Comparison of ENCODE assay signal across 8 mouse cellular contexts in the genomic region with DNA sequence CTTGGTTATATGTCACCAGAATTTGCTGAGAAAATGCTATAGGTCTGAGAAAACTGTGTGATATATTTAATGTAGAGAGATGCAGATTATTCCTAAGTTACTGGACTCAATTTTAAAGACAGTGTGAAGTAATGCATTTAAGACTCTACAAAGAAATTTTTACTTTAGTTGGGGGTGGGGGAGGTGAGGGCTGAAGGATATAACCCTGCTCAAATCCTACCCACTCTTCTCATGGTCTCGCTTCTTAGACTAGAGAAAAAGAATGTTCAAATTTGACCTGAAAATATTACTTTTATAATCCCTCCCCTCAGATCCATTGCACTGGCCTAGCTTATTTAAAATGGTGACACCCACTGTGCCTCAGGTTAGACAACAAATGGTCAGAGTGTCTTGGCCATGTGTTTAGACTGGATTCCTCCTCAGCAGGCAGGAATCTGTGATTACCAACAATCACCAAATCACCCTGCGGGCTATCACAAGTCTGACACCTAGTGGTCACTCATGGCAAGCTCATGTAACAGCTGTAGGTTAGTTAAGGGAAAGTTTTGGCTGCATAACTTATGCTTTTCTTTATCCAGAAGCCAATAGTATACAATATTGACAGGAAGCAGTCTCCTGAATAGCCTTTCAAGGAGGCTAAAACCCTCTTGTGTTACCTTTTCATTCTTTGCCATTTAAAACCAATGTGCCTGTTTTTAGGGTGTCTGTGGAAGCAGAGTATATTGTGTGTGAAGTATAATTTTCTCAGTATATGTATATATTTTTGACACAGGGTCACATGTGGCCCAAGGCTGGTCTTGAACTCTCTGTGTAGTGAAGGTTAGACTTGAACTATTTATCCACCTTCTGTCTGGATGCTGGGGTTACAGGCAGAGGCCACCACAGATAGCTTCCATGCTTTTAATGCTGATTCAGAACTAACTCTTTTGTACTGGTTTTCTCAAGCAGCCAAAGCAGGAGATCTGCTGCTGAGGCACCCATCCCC.
DNase-seq lines count a peak whose midpoint lies in the region; ATAC-seq lines count a peak whose summit lies in the region.

No protein-coding gene starts in this region.

- H3K4me3 ChIP-seq in kidney, embryonic 14.5 days (ENCODE audit: low read length), result no peak overlapping the region
- no peak overlapping the region for H3K4me3 ChIP-seq in limb, embryonic 13.5 days

- H3K27ac ChIP-seq in kidney, embryonic 14.5 days (ENCODE audit: low read depth, low read length), result no peak overlapping the region
- no peak overlapping the region for H3K27ac ChIP-seq in limb, embryonic 13.5 days

- H3K4me1 ChIP-seq in kidney, embryonic 14.5 days (ENCODE audit: control insufficient read depth, insufficient read depth, low read length), result no peaks in the 10 kb centered on the region
- H3K4me1 ChIP-seq in limb, embryonic 13.5 days, result peaks cover 8% of the 10 kb centered on the region; the same call in 1 of the 2 replicates

- no peak overlapping the region for H3K4me2 ChIP-seq in kidney, embryonic 14.5 days (replicated peaks; ENCODE audit: low read depth, low read length)
- no peak overlapping the region for H3K4me2 ChIP-seq in limb, embryonic 13.5 days (replicated peaks)

- no peaks in the 10 kb centered on the region for H3K9me3 ChIP-seq in kidney, embryonic 14.5 days (ENCODE audit: control insufficient read depth, low read length)
- H3K9me3 ChIP-seq in limb, embryonic 13.5 days, result no peaks in the 10 kb centered on the region

- ATAC-seq in common myeloid progenitor, adult 5-6 weeks (replicated peaks; ENCODE audit: low read depth, poor library complexity, severe bottlenecking), result peak; percentile 92
- peak; percentile 68 for ATAC-seq in kidney, embryonic 14.5 days (ENCODE audit: low FRiP score, low TSS enrichment)
- ATAC-seq in limb, embryonic 13.5 days (ENCODE audit: low FRiP score, low read depth), result peak; percentile 57; the same call in 1 of the 2 replicates

- no peaks in the 10 kb centered on the region for H3K27me3 ChIP-seq in kidney, embryonic 14.5 days (ENCODE audit: control insufficient read depth, insufficient read depth, low read length)
- H3K27me3 ChIP-seq in limb, embryonic 13.5 days, result no peaks in the 10 kb centered on the region

- no peaks in the 10 kb centered on the region for H3K36me3 ChIP-seq in kidney, embryonic 14.5 days (ENCODE audit: control insufficient read depth, insufficient read depth, low read length)
- no peaks in the 10 kb centered on the region for H3K36me3 ChIP-seq in limb, embryonic 13.5 days

- peak; percentile 54 for DNase-seq in CD4-positive helper T cell, adult 2 months (ENCODE audit: low read depth, low spot score)
- peak; percentile 82 for DNase-seq in ZHBTc4 (ENCODE audit: low read depth, low spot score)
- DNase-seq in gastrocnemius, postnatal 14 days, result peak; percentile 33
- peak; percentile 26 to 41 for DNase-seq in natural killer cell, adult 2 months (ENCODE audit: low spot score in 2 of 2)
- peak; percentile 29 for DNase-seq in testis, postnatal 14 days (ENCODE audit: low spot score)

- intact Hi-C loops in gastrocnemius, postnatal 14 days (cut with DNase I; ENCODE audit: low total_unique reads), result loop anchor here (2.0 to 5.0 kb wide), 2 partner anchors 106 to 126 kb away; no protein-coding TSS in a partner anchor

- no peak overlapping the region for H3K9ac ChIP-seq in kidney, embryonic 14.5 days (ENCODE audit: low read depth, low read length)
- H3K9ac ChIP-seq in limb, embryonic 13.5 days, result no peak overlapping the region

- 45% methylated on average over 2 of the region's 2 CpGs for WGBS in kidney, embryonic 14.5 days
- 45% methylated on average over 2 of the region's 2 CpGs for WGBS in limb, embryonic 13.5 days

Comparison
In these comparisons a context has a peak if more than half of its experiments do, and no peak if none do; other contexts are left out.
1. DNase-seq: peak in every context shown above with its lines; median percentile 82 in ZHBTc4; 54 in CD4-positive helper T cell, adult 2 months; 34 in natural killer cell, adult 2 months; 33 in gastrocnemius, postnatal 14 days; 29 in testis, postnatal 14 days.